Mouse (Mus musculus) CH12.LX (cell line): ENCODE results near the gene Psmd8. TPM values are rescaled to one million over a fixed set of nuclear protein-coding genes. Genes with fewer than 3 reads are reported as not detected.
A peak's percentile ranks its signal among the peaks of the same experiment; 100 is the strongest.

Source experiments
- DNase-seq: peaks from one replicate; pipeline ENCODE4 v3.0.0-alpha.2; 2013; ENCODE audit errors: extremely low read depth
- H3K27ac ChIP-seq: 2 replicates; pipeline ENCODE4 v1.5.1; 2012; ENCODE audit warnings: low read depth, mild to moderate bottlenecking, control low read depth, moderate library complexity; ENCODE audit not compliant: insufficient read depth
- H3K27me3 ChIP-seq: replicated peaks from 2 replicates; pipeline ENCODE3; 2012; ENCODE audit warnings: inconsistent platforms
- H3K36me3 ChIP-seq, 2 experiments: replicated peaks in 1 of 2; 2 replicates each; pipeline versions ENCODE3 to v1.6.1; 2012; ENCODE audit warnings: inconsistent platforms in 1 of 2, low read length in 1 of 2, mild to moderate bottlenecking in 1 of 2, mixed read lengths in 1 of 2, moderate library complexity in 1 of 2; ENCODE audit not compliant: control insufficient read depth in 1 of 2, insufficient read depth in 1 of 2
- H3K4me1 ChIP-seq, 2 experiments: 2 replicates each; pipeline ENCODE4 v1.6.1; 2012; ENCODE audit warnings: inconsistent platforms in 1 of 2, moderate library complexity in 1 of 2; ENCODE audit not compliant: insufficient read depth in 2 of 2, control insufficient read depth in 1 of 2
- H3K4me2 ChIP-seq: 2 replicates; pipeline ENCODE4 v1.6.1; 2012; ENCODE audit warnings: low read depth, mild to moderate bottlenecking, control low read depth; ENCODE audit not compliant: poor library complexity, insufficient read depth, severe bottlenecking
- H3K4me3 ChIP-seq, 3 experiments: fragments of 150-350 bp in 1 of 3; sonication (generic) in 1 of 3; replicated peaks in 1 of 3; 2 replicates each; pipeline versions ENCODE3 to v1.5.1; 2011 to 2012; ENCODE audit warnings: low read depth in 2 of 3, low read length in 2 of 3, mild to moderate bottlenecking in 2 of 3, moderate library complexity in 2 of 3, control low read depth in 1 of 3, improper control_type of control experiment in 1 of 3, inconsistent platforms in 1 of 3, mixed read lengths in 1 of 3; ENCODE audit not compliant: poor library complexity in 1 of 3
- H3K79me2 ChIP-seq: replicated peaks from 2 replicates; pipeline ENCODE4 v1.6.1; 2012; ENCODE audit warnings: mild to moderate bottlenecking, moderate library complexity; ENCODE audit not compliant: control insufficient read depth, poor library complexity, insufficient read depth, severe bottlenecking; ENCODE audit errors: extremely low read depth
- H3K9ac ChIP-seq: 2 replicates; pipeline ENCODE4 v1.6.1; 2012; ENCODE audit warnings: low read depth, mild to moderate bottlenecking, control low read depth, moderate library complexity; ENCODE audit not compliant: insufficient read depth
- H3K9me3 ChIP-seq: replicated peaks from 2 replicates; pipeline ENCODE3; 2012; ENCODE audit warnings: low read length, inconsistent platforms, mixed read lengths
- CHD1 ChIP-seq: IDR thresholded peaks from 2 replicates; pipeline ENCODE4 v1.6.1; 2012; ENCODE audit warnings: low read depth, low read length, improper control_type of control experiment, inconsistent platforms
- CTCF ChIP-seq, 2 experiments: IDR thresholded peaks in 1 of 2; conservative IDR thresholded peaks in 1 of 2; 2 replicates each; pipeline ENCODE4 v1.5.1; 2011 to 2012; ENCODE audit warnings: low read depth in 2 of 2, low read length in 2 of 2, improper control_type of control experiment in 1 of 2, inconsistent platforms in 1 of 2, mild to moderate bottlenecking in 1 of 2, moderate library complexity in 1 of 2
- ETS1 ChIP-seq: conservative IDR thresholded peaks from 2 replicates; pipeline ENCODE4 v1.6.1; 2012; ENCODE audit warnings: low read depth, mild to moderate bottlenecking, inconsistent platforms, low read length, improper control_type of control experiment, moderate library complexity
- JUN ChIP-seq: IDR thresholded peaks from 2 replicates; pipeline ENCODE4 v1.6.1; 2011; ENCODE audit warnings: low read depth, mild to moderate bottlenecking, low read length, improper control_type of control experiment, moderate library complexity; ENCODE audit not compliant: insufficient read depth
- KAT2A ChIP-seq: IDR thresholded peaks from 2 replicates; pipeline ENCODE4 v1.6.1; 2012; ENCODE audit warnings: low read length, improper control_type of control experiment, inconsistent platforms; ENCODE audit not compliant: insufficient replicate concordance
- MAFK ChIP-seq: IDR thresholded peaks from 2 replicates; pipeline ENCODE4 v1.6.1; 2011; ENCODE audit warnings: low read length, improper control_type of control experiment; ENCODE audit not compliant: insufficient replicate concordance
- MAX ChIP-seq: IDR thresholded peaks from 2 replicates; pipeline ENCODE4 v1.6.1; 2011; ENCODE audit warnings: low read length, improper control_type of control experiment
- MAZ ChIP-seq: IDR thresholded peaks from 2 replicates; pipeline ENCODE4 v1.6.1; 2012; ENCODE audit warnings: low read depth, mild to moderate bottlenecking, inconsistent platforms, low read length, improper control_type of control experiment, moderate library complexity
- MXI1 ChIP-seq: IDR thresholded peaks from 2 replicates; pipeline ENCODE4 v1.6.1; 2011; ENCODE audit warnings: mild to moderate bottlenecking, low read depth, low read length, improper control_type of control experiment
- MYC ChIP-seq: IDR thresholded peaks from 2 replicates; pipeline ENCODE4 v1.6.1; 2011; ENCODE audit warnings: low read depth, mild to moderate bottlenecking, improper control_type of control experiment, low read length
- NELFE ChIP-seq: IDR thresholded peaks from 2 replicates; pipeline ENCODE4 v1.6.1; 2011; ENCODE audit warnings: low read depth, low read length, improper control_type of control experiment
- PAX5 ChIP-seq: IDR thresholded peaks from 2 replicates; pipeline ENCODE4 v1.6.1; 2012; ENCODE audit warnings: low read length, inconsistent platforms, mixed read lengths
- POLR2A ChIP-seq: IDR thresholded peaks from 2 replicates; pipeline ENCODE4 v1.6.1; 2011; ENCODE audit warnings: low read depth, mild to moderate bottlenecking, improper control_type of control experiment, low read length
- POLR2AphosphoS2 ChIP-seq: IDR thresholded peaks from 2 replicates; pipeline ENCODE4 v1.6.1; 2011; ENCODE audit warnings: low read depth, low read length, improper control_type of control experiment
- RCOR1 ChIP-seq: conservative IDR thresholded peaks from 2 replicates; pipeline ENCODE4 v1.6.1; 2012; ENCODE audit warnings: low read depth, mild to moderate bottlenecking, inconsistent platforms, low read length, improper control_type of control experiment
- SMC3 ChIP-seq: IDR thresholded peaks from 2 replicates; pipeline ENCODE4 v1.6.1; 2011; ENCODE audit warnings: low read depth, low read length, improper control_type of control experiment
- UBTF ChIP-seq: IDR thresholded peaks from 2 replicates; pipeline ENCODE4 v1.6.1; 2012; ENCODE audit warnings: low read depth, mild to moderate bottlenecking, inconsistent platforms, low read length, improper control_type of control experiment, moderate library complexity
- USF1 ChIP-seq: IDR thresholded peaks from 2 replicates; pipeline ENCODE4 v1.6.1; 2014; ENCODE audit warnings: low read depth, mild to moderate bottlenecking, inconsistent platforms, low read length, improper control_type of control experiment
- ZKSCAN1 ChIP-seq: IDR thresholded peaks from 2 replicates; pipeline ENCODE4 v1.6.1; 2012; ENCODE audit warnings: low read depth, inconsistent platforms, low read length, improper control_type of control experiment, borderline replicate concordance
- ZNF384 ChIP-seq: IDR thresholded peaks from 2 replicates; pipeline ENCODE4 v1.6.1; 2012; ENCODE audit warnings: low read depth, low read length, improper control_type of control experiment, inconsistent platforms
- dilution Hi-C: fragments of 300-500 bp; cut with MboI; formaldehyde crosslinking; loops from 2 replicates; pipeline ENCODE4 v1.14.3; 2020; ENCODE audit warnings: low sequenced_read_pairs; ENCODE audit not compliant: extremely low pct_unique_long_range_greater_than_20kb, extremely low pct_ligation_motif_present
- in situ Hi-C: fragments of 300-500 bp; cut with MboI; formaldehyde crosslinking; loops from 3 replicates; pipeline ENCODE4 v1.14.3; 2019; ENCODE audit warnings: low sequenced_read_pairs, low pct_ligation_motif_present, low pct_unique_long_range_greater_than_20kb, mixed read lengths
- polyA plus RNA-seq: library from polyadenylated mRNA; unstranded; fragments of >175 nt; gene quantifications from 2 replicates; pipeline ENCODE4 v1.2.1, GENCODE M21; 2012; ENCODE audit warnings: low read depth; ENCODE audit not compliant: insufficient read length
- total RNA-seq, 2 experiments: library from RNA; depleted of rRNA; stranded (reverse); fragments of 300-350 nt in 1 of 2; fragments of >200 nt in 1 of 2; gene quantifications; 2 replicates each; pipeline ENCODE4 v1.2.3; 2012 to 2014

Psmd8 gene
- total and polyA plus RNA-seq, 3 experiments, result 308 to 479 (median 335) TPM

DNA sequence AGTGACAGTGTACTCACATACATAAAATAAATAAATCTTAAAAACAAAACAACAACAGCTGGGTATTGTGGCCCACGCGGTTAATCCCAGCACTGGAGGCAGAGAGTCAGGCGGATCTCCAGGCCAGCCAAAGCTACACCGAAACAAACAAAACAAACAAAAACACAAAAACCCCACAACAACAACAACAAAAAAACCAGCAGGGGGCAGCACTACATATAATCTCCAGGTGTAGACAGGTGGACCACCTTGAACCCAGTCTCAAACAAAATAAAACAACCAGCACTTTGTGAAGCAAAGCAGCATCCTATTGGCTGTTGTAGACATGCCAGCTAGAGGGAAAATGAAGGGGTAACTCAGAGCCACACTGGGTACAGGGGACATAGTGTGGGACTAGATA, 2.4 kb downstream of the Psmd8 start:
- Histone ChIP-seq H3K4me1 (peaks cover 4 to 14% of the 10 kb centered on the region in 2 experiments; a peak in 3 of 4 replicates), H3K79me2 (peaks cover 37% of the 10 kb centered on the region), H3K9ac (peak overlapping the region; percentile 99; the same call in 1 of the 2 replicates), H3K9me3 (no peaks in the 10 kb centered on the region), H3K4me3 (peak overlapping the region; percentile 90 to 97 (median 96)), H3K4me2 (peak overlapping the region; percentile 97; the same call in 1 of the 2 replicates), H3K27me3 (no peaks in the 10 kb centered on the region), H3K36me3 (peaks cover 43 to 57% of the 10 kb centered on the region in 2 experiments), H3K27ac (no peak overlapping the region)
- dilution Hi-C loops (no loop called here), in situ Hi-C loops (no loop called here)
- DNase-seq, result no peak
- TF ChIP-seq KAT2A (no peak), SMC3 (peak; percentile 5; the same call in 1 of the 2 replicates), CTCF (conservative IDR thresholded peaks at IDR 0.05 in 1 of 2, IDR thresholded peaks at IDR 0.05 in 1 of 2; ENCODE audit: low read depth in 2 of 2, low read length in 2 of 2) (peak in 1 of 2 experiments; percentile 31; a peak in 2 of 4 replicates)

DNA sequence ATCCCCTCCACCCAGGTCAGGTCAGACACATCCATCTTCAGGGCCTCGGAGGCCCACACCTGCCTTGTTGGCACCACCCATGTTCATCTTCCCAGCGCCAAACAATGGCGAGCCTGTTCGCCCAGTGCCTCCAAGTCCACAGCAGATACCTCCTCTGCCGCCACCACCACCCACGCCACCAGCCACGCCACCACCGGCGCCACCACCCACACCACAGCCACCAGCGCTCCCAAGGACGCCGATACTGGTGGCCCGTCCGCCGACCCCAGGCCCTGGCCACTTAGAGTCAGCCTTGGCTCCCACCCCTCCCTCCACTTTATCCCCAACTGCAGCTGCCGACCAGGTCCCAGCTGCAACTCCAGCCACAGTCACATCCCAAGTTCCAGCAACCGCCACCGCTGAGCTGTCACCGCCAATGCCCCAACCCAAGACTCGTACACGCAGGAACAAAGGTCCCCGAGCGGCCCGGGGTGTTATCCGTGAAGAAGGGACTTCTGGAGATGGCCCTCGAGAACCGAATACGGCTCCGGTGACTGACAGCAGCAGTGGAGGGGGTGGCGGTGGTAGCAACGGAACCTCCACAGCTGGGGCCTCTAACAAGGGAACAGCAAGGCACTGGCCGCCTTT, 8.0 kb downstream of the Psmd8 start:
- TF ChIP-seq PAX5 (no peak), ZKSCAN1 (no peak), MAFK (no peak), ZNF384 (no peak), MXI1 (no peak), JUN (no peak), POLR2A (no peak), UBTF (no peak), CTCF (conservative IDR thresholded peaks at IDR 0.05 in 1 of 2, IDR thresholded peaks at IDR 0.05 in 1 of 2; ENCODE audit: low read depth in 2 of 2, low read length in 2 of 2) (no peak), ETS1 (no peak), MAX (no peak), RCOR1 (no peak), CHD1 (no peak), MYC (no peak), USF1 (no peak), KAT2A (no peak), NELFE (no peak), POLR2AphosphoS2 (no peak), MAZ (no peak)
- Histone ChIP-seq H3K27ac (no peak overlapping the region), H3K9ac (no peak overlapping the region), H3K4me2 (no peak overlapping the region), H3K9me3 (no peaks in the 10 kb centered on the region), H3K4me1 (peaks cover 12 to 31% of the 10 kb centered on the region in 2 experiments), H3K79me2 (peaks cover 10% of the 10 kb centered on the region), H3K36me3 (peaks cover 50 to 60% of the 10 kb centered on the region in 2 experiments), H3K27me3 (no peaks in the 10 kb centered on the region), H3K4me3 (no peak overlapping the region)
- no peak for DNase-seq
- in situ Hi-C loops, result no loop called here
- dilution Hi-C loops, result no loop called here
